ENCODE assay signal across 8 mouse cellular contexts in the genomic region with DNA sequence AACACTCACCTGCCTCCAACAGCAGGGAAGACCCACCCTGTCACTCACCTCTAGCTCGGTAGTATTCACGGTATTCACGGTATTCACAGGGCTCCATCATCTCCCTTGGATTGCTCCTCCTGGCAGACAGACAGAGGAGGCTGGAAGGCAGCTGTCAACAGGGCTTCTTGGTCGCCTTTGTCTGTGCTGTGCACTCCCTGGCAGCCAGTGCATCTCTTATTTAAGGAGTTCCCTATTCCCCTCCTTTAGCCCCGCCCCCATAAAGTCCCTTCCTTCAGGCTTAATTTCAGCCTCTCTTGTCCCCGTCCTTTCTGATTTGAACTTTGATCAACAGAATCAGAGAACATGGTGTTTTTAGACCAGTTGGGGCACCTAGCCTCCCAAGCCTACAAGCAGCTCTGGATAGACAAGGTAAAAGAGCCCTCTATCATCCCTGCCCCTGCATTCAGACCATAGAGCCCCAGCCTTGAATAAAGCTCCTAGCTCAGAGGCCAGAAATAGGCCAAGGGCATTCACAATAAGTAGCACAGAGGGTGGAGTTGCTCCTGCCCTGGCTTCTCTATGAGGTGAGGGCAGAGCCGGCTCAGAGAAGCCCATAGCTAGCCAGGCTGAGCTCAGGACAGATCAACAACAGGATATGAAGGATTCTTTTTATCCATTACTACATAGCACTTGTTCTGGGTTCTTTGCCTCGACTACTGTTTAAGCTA. TPM values are rescaled to one million over a fixed set of nuclear protein-coding genes. Genes with fewer than 3 reads are reported as not detected.
DNase-seq lines count a peak whose midpoint lies in the region; ATAC-seq and TF ChIP-seq lines count a peak whose summit lies in the region.
"Had no signal": no experiment of that assay in that cellular context is flagged by ENCODE, and none has a peak within 500 bp of the region (broad histone marks: within the 10 kb centered on the region; RNA-seq: fewer than 3 reads in every experiment).

No protein-coding gene starts in this region.

- H3K9ac ChIP-seq in heart, embryonic 11.5 days (ENCODE audit: low read depth, low read length): 0 out of 2 replicates have a peak overlapping the region, but pooled peaks have one; percentile 43
- no peak overlapping the region for H3K9ac ChIP-seq in forebrain, embryonic 16.5 days (replicated peaks; ENCODE audit: low read depth, low read length)
- H3K9ac ChIP-seq in lung, postnatal 0 days (replicated peaks; ENCODE audit: low read depth): no peak overlapping the region
- no peak overlapping the region for H3K9ac ChIP-seq in neural tube, embryonic 15.5 days (replicated peaks)
- H3K9ac ChIP-seq: midbrain, embryonic 12.5 days had no signal

- peaks cover 10% of the 10 kb centered on the region for H3K4me1 ChIP-seq in heart, embryonic 11.5 days (ENCODE audit: control insufficient read depth, insufficient read depth, low read length)
- H3K4me1 ChIP-seq in forebrain, embryonic 16.5 days (replicated peaks; ENCODE audit: control insufficient read depth, insufficient read depth, low read length): no peaks in the 10 kb centered on the region
- no peaks in the 10 kb centered on the region for H3K4me1 ChIP-seq in lung, postnatal 0 days (ENCODE audit: insufficient read depth, low read depth, low read length)
- peaks cover under 1% of the 10 kb centered on the region; the same call in 1 of the 2 replicates for H3K4me1 ChIP-seq in neural tube, embryonic 15.5 days

- no peak overlapping the region for H3K4me3 ChIP-seq in heart, embryonic 11.5 days (ENCODE audit: low read depth, low read length)
- no peak overlapping the region for H3K4me3 ChIP-seq in forebrain, embryonic 16.5 days (replicated peaks; ENCODE audit: low read length)
- no peak overlapping the region for H3K4me3 ChIP-seq in lung, postnatal 0 days (ENCODE audit: low read depth, low read length)
- H3K4me3 ChIP-seq in neural tube, embryonic 15.5 days (replicated peaks): no peak overlapping the region
- H3K4me3 ChIP-seq: midbrain, embryonic 12.5 days had no signal

- H3K36me3 ChIP-seq in heart, embryonic 11.5 days (ENCODE audit: control insufficient read depth, insufficient read depth, low read length): no peaks in the 10 kb centered on the region
- H3K36me3 ChIP-seq in forebrain, embryonic 16.5 days (ENCODE audit: control insufficient read depth, insufficient read depth): no peaks in the 10 kb centered on the region
- H3K36me3 ChIP-seq in lung, postnatal 0 days (ENCODE audit: insufficient read depth, low read length): no peaks in the 10 kb centered on the region
- no peaks in the 10 kb centered on the region for H3K36me3 ChIP-seq in neural tube, embryonic 15.5 days
- H3K36me3 ChIP-seq: midbrain, embryonic 12.5 days had no signal

- TF ChIP-seq EP300 in lung, postnatal 0 days (IDR thresholded peaks at IDR 0.05): no peak

- WGBS in heart, embryonic 11.5 days (ENCODE audit: insufficient replicate concordance): 13% methylated on average over 8 of the region's 8 CpGs
- 18% methylated on average over 8 of the region's 8 CpGs for WGBS in forebrain, embryonic 16.5 days
- 21% methylated on average over 8 of the region's 8 CpGs for WGBS in lung, postnatal 0 days
- WGBS in neural tube, embryonic 15.5 days: 29% methylated on average over 8 of the region's 8 CpGs

- TF ChIP-seq CTCF in lung, postnatal 0 days (IDR thresholded peaks at IDR 0.05): no peak

- H3K4me2 ChIP-seq in heart, embryonic 11.5 days: peak overlapping the region; percentile 49
- no peak overlapping the region for H3K4me2 ChIP-seq in forebrain, embryonic 16.5 days (ENCODE audit: low read length)
- peak overlapping the region; percentile 11; the same call in 1 of the 2 replicates for H3K4me2 ChIP-seq in lung, postnatal 0 days (replicated peaks; ENCODE audit: low read depth, low read length)
- H3K4me2 ChIP-seq in neural tube, embryonic 15.5 days: no peak overlapping the region
- H3K4me2 ChIP-seq: midbrain, embryonic 12.5 days had no signal

- peak overlapping the region; percentile 35; the same call in 1 of the 2 replicates for H3K27ac ChIP-seq in heart, embryonic 11.5 days (ENCODE audit: low read depth, low read length)
- no peak overlapping the region for H3K27ac ChIP-seq in forebrain, embryonic 16.5 days (ENCODE audit: low read length)
- H3K27ac ChIP-seq in lung, postnatal 0 days (ENCODE audit: low read length): peak overlapping the region; percentile 38; the same call in 1 of the 2 replicates
- no peak overlapping the region for H3K27ac ChIP-seq in neural tube, embryonic 15.5 days (replicated peaks)
- H3K27ac ChIP-seq: midbrain, embryonic 12.5 days had no signal

- no peaks in the 10 kb centered on the region for H3K27me3 ChIP-seq in heart, embryonic 11.5 days (ENCODE audit: control insufficient read depth, insufficient read depth, low read length)
- no peaks in the 10 kb centered on the region for H3K27me3 ChIP-seq in forebrain, embryonic 16.5 days (replicated peaks; ENCODE audit: control insufficient read depth, insufficient read depth, low read length)
- H3K27me3 ChIP-seq in lung, postnatal 0 days (replicated peaks; ENCODE audit: insufficient read depth, low read length): no peaks in the 10 kb centered on the region
- no peaks in the 10 kb centered on the region for H3K27me3 ChIP-seq in neural tube, embryonic 15.5 days (replicated peaks)
- H3K27me3 ChIP-seq: midbrain, embryonic 12.5 days had no signal

- H3K9me3 ChIP-seq in heart, embryonic 11.5 days (replicated peaks; ENCODE audit: control insufficient read depth, low read length): no peaks in the 10 kb centered on the region
- no peaks in the 10 kb centered on the region for H3K9me3 ChIP-seq in forebrain, embryonic 16.5 days (ENCODE audit: control insufficient read depth, low read length)
- no peaks in the 10 kb centered on the region for H3K9me3 ChIP-seq in lung, postnatal 0 days (ENCODE audit: low read length)
- H3K9me3 ChIP-seq in neural tube, embryonic 15.5 days (replicated peaks): no peaks in the 10 kb centered on the region
- H3K9me3 ChIP-seq: midbrain, embryonic 12.5 days had no signal

- ATAC-seq in heart, embryonic 11.5 days (replicated peaks; ENCODE audit: insufficient number of reproducible peaks, low FRiP score, low TSS enrichment): 0 out of 2 replicates have a peak, but pooled peaks have one; percentile 18
- peak; percentile 33; the same call in 1 of the 2 replicates for ATAC-seq in forebrain, embryonic 16.5 days
- peak; percentile 32 for ATAC-seq in lung, postnatal 0 days
- no peak for ATAC-seq in neural tube, embryonic 15.5 days (ENCODE audit: low FRiP score)

- intact Hi-C loops in heart, postnatal 25 days (cut with DNase I): no loop called here

- DNase-seq in heart, postnatal 25 days (ENCODE audit: low spot score): no peak
- peak; percentile 63 for DNase-seq in MEL-GATA-1-ER (ENCODE audit: extremely low read depth, low read depth)
- peak; percentile 41 for DNase-seq in lung, postnatal 0 days (ENCODE audit: low spot score)
- DNase-seq in thymus, postnatal 10 days (ENCODE audit: low spot score in 2 of 2): no peak

RNA-seq across cellular contexts. Expression of gene Hdc, which starts 0.5 kb away (rescaled TPM):
- polyA plus RNA-seq in heart, embryonic 11.5 days (2014; fragmentation: Nextera tagmentation; extraction: Ambion mirVana): 3.5 and 4.3 TPM in 2 replicates
- 1 to 10 TPM; 1.5 to 1.8 TPM for total RNA-seq in heart, postnatal 25 days (2021)
- 1.1 and 1.8 TPM in 2 replicates for polyA plus RNA-seq in forebrain, embryonic 16.5 days (2015; fragmentation: Nextera tagmentation; extraction: Ambion mirVana)
- 35.2 and 41.5 TPM in 2 replicates for polyA plus RNA-seq in lung, postnatal 0 days (2015; fragmentation: Nextera tagmentation; extraction: Ambion mirVana)
- polyA plus RNA-seq in neural tube, embryonic 15.5 days (2015; fragmentation: Nextera tagmentation; extraction: Ambion mirVana): 1.3 and 2.1 TPM in 2 replicates

RNA-seq across cellular contexts. Expression of gene Gabpb1, which starts 57.5 kb away (rescaled TPM):
- 40.4 and 41.9 TPM in 2 replicates for polyA plus RNA-seq in heart, embryonic 11.5 days (2014; fragmentation: Nextera tagmentation; extraction: Ambion mirVana)
- total RNA-seq in heart, postnatal 25 days (2021): 10 to 100 TPM; 13.0 to 16.0 TPM
- polyA plus RNA-seq in forebrain, embryonic 16.5 days (2015; fragmentation: Nextera tagmentation; extraction: Ambion mirVana): 56.3 and 57.7 TPM in 2 replicates
- polyA plus RNA-seq in lung, postnatal 0 days (2015; fragmentation: Nextera tagmentation; extraction: Ambion mirVana): 24.5 and 33.0 TPM in 2 replicates
- 36.0 and 37.1 TPM in 2 replicates for polyA plus RNA-seq in neural tube, embryonic 15.5 days (2015; fragmentation: Nextera tagmentation; extraction: Ambion mirVana)

Comparison
In these comparisons a context has a peak if more than half of its experiments do, and no peak if none do; other contexts are left out.
1. H3K27ac ChIP-seq: peak in heart, embryonic 11.5 days (single experiment) and lung, postnatal 0 days (single experiment); none in forebrain, embryonic 16.5 days (single experiment) and neural tube, embryonic 15.5 days (single experiment).
2. H3K4me2 ChIP-seq: peak in heart, embryonic 11.5 days (single experiment) and lung, postnatal 0 days (single experiment); none in forebrain, embryonic 16.5 days (single experiment) and neural tube, embryonic 15.5 days (single experiment).
3. DNase-seq: peak in MEL-GATA-1-ER (single experiment) and lung, postnatal 0 days (single experiment); none in heart, postnatal 25 days (single experiment) and thymus, postnatal 10 days (0 of 2).